Mouse (Mus musculus) testis, adult 2 months (tissue): ENCODE measurements around the gene Cep131.

Experiments used
- CTCF ChIP-seq: fragments of 200-500 bp; IDR thresholded peaks from 2 replicates; pipeline ENCODE4 v1.5.1; 2012; ENCODE audit warnings: low read depth, mild to moderate bottlenecking, inconsistent platforms, low read length, moderate library complexity; ENCODE audit not compliant: control insufficient read depth, insufficient read depth, insufficient replicate concordance
- POLR2A ChIP-seq: fragments of 200-500 bp; IDR thresholded peaks from 2 replicates; pipeline ENCODE4 v1.6.1; 2012; ENCODE audit warnings: low read depth, mild to moderate bottlenecking, inconsistent platforms, low read length, moderate library complexity; ENCODE audit not compliant: control insufficient read depth

DNA sequence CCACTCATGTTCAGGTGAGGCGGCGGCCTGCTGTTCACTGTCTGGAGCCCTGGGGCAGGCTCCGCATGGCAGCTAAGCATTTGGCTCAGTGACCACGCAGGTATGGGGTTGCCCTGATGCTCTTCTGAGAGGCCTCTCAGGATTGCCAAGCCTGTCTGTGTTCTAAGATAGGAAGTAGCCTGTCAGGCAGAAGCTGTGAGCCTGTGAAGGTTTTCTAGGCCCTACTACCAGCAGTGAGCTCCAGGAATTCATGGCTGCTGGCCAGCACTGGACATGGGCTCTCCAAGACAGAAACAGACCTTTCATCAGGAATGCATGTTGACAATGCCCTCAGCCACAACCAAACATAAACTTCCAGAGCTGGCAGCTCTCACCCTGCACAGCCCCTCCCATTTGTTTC is 25.5 kb upstream of the Cep131 start:
- TF ChIP-seq POLR2A = no peak
- no peak for TF ChIP-seq CTCF
